Mouse (Mus musculus) cerebellum, adult 11-12 months (tissue): ENCODE results near the gene Rbpjl.

Experiments
- DNase-seq: peaks from one replicate; pipeline ENCODE4 v3.0.0; 2022

Rbpjl gene

GRCm38 (mm10) chr2:164431676-164432465 is 28.9 kb downstream of the Rbpjl start:
- DNase-seq: no peak

- no peak for DNase-seq
Observed at GRCm38 (mm10) chr2:164432541-164433191, 29.7 kb downstream of the Rbpjl start.

GRCm38 (mm10) chr2:164433278-164433895 is 30.4 kb downstream of the Rbpjl start:
- no peak for DNase-seq

- DNase-seq: no peak
Observed at GRCm38 (mm10) chr2:164434681-164435080, 31.7 kb downstream of the Rbpjl start.

GRCm38 (mm10) chr2:164435216-164436090 is 32.5 kb downstream of the Rbpjl start:
- DNase-seq: no peak

- no peak for DNase-seq
Observed at GRCm38 (mm10) chr2:164436215-164436913, 33.4 kb downstream of the Rbpjl start.

- DNase-seq: no peak
Observed at GRCm38 (mm10) chr2:164436961-164437360, 34.0 kb downstream of the Rbpjl start.

- DNase-seq: no peak
Observed at GRCm38 (mm10) chr2:164437710-164438109, 34.8 kb downstream of the Rbpjl start.

- DNase-seq: no peak
Observed at GRCm38 (mm10) chr2:164438257-164438656, 35.3 kb downstream of the Rbpjl start.

GRCm38 (mm10) chr2:164439001-164439421 is 36.1 kb downstream of the Rbpjl start:
- DNase-seq: no peak

- no peak for DNase-seq
Observed at GRCm38 (mm10) chr2:164440314-164440713, 37.4 kb downstream of the Rbpjl start.

- no peak for DNase-seq
Observed at GRCm38 (mm10) chr2:164441155-164441554, 38.2 kb downstream of the Rbpjl start.

GRCm38 (mm10) chr2:164441731-164442130 is 38.8 kb downstream of the Rbpjl start:
- no peak for DNase-seq

GRCm38 (mm10) chr2:164442315-164443050 is 39.5 kb downstream of the Rbpjl start:
- no peak for DNase-seq

- DNase-seq: no peak
Observed at GRCm38 (mm10) chr2:164443051-164443437, 40.1 kb downstream of the Rbpjl start.

- DNase-seq: no peak
Observed at GRCm38 (mm10) chr2:164443460-164444000, 40.6 kb downstream of the Rbpjl start, which contains the start of gene Sdc4. TSS of gene Sdc4 (minus strand) at chr2:164443887.

GRCm38 (mm10) chr2:164444701-164445100 is 41.8 kb downstream of the Rbpjl start:
- no peak for DNase-seq

GRCm38 (mm10) chr2:164445399-164446085 is 42.6 kb downstream of the Rbpjl start:
- DNase-seq: no peak

- DNase-seq: no peak
Observed at GRCm38 (mm10) chr2:164446086-164446469, 43.1 kb downstream of the Rbpjl start.

GRCm38 (mm10) chr2:164448140-164448539 is 45.2 kb downstream of the Rbpjl start:
- DNase-seq: no peak

- DNase-seq: no peak
Observed at GRCm38 (mm10) chr2:164448921-164449320, 46.0 kb downstream of the Rbpjl start.
